Mouse (Mus musculus) liver, embryonic 13.5 days (tissue): ENCODE results near the gene Pcbd2. TPM values are rescaled to one million over a fixed set of nuclear protein-coding genes. Genes with fewer than 3 reads are reported as not detected.

ENCODE experiments used
- ATAC-seq: fragments of 200-750 bp; cut with Nextera tagmentation; 2 replicates; pipeline ENCODE4 v1.8.0; 2017; ENCODE audit warnings: low read depth, mild to moderate bottlenecking, moderate number of reproducible peaks, moderate library complexity
- DNase-seq: peaks from one replicate; pipeline ENCODE4 v3.0.0; 2022
- H3K27ac ChIP-seq: fragments of 300-500 bp; sonication (generic); 2 replicates; pipeline ENCODE4 v1.5.1; 2015; ENCODE audit warnings: moderate library complexity, mild to moderate bottlenecking, inconsistent platforms
- H3K27me3 ChIP-seq: fragments of 300-500 bp; sonication (generic); 2 replicates; pipeline ENCODE4 v1.6.1; 2015; ENCODE audit warnings: mild to moderate bottlenecking, inconsistent platforms
- H3K36me3 ChIP-seq: fragments of 300-500 bp; sonication (generic); 2 replicates; pipeline ENCODE4 v1.6.1; 2015; ENCODE audit warnings: mild to moderate bottlenecking, inconsistent platforms
- H3K4me1 ChIP-seq: fragments of 300-500 bp; sonication (generic); replicated peaks from 2 replicates; pipeline ENCODE4 v1.6.1; 2015; ENCODE audit warnings: inconsistent platforms
- H3K4me2 ChIP-seq: fragments of 300-500 bp; sonication (generic); 2 replicates; pipeline ENCODE4 v1.6.1; 2015; ENCODE audit warnings: inconsistent platforms, mild to moderate bottlenecking, moderate library complexity
- H3K4me3 ChIP-seq: fragments of 300-500 bp; sonication (generic); replicated peaks from 2 replicates; pipeline ENCODE4 v1.5.1; 2015; ENCODE audit warnings: mild to moderate bottlenecking, inconsistent platforms
- H3K9ac ChIP-seq: fragments of 300-500 bp; sonication (generic); 2 replicates; pipeline ENCODE4 v1.6.1; 2015; ENCODE audit warnings: mild to moderate bottlenecking, inconsistent platforms
- H3K9me3 ChIP-seq: fragments of 300-500 bp; sonication (generic); replicated peaks from 2 replicates; pipeline ENCODE4 v1.6.1; 2016; ENCODE audit warnings: inconsistent platforms
- WGBS: fragments of 180-500 bp; shearing (Covaris S2); methylation state at CpG from one replicate; pipeline ENCODE4 v1.1.7; 2015; ENCODE audit not compliant: insufficient replicate concordance; 5-methylcytosine and 5-hydroxymethylcytosine counted together
- polyA plus RNA-seq: library from polyadenylated mRNA; unstranded; fragments of >200 nt; fragmentation: Nextera tagmentation; extraction: Ambion mirVana; gene quantifications from 2 replicates; pipeline ENCODE4 v1.2.1, GENCODE M21; 2015

The Pcbd2 gene
- polyA plus RNA-seq, 1 experiment from 2014 or later, result 40.9 TPM

GRCm38 (mm10) chr13:55809041-55809623 lies 82.0 kb downstream of the Pcbd2 start:
- no peaks in the 10 kb centered on the region for H3K9me3 ChIP-seq
- no peak for DNase-seq
- WGBS, result 59% methylated on average over 7 of the region's 7 CpGs
- H3K4me2 ChIP-seq, result no peak overlapping the region
- H3K4me1 ChIP-seq, result no peaks in the 10 kb centered on the region
- H3K4me3 ChIP-seq, result no peak overlapping the region
- no peaks in the 10 kb centered on the region for H3K36me3 ChIP-seq
- no peak overlapping the region for H3K9ac ChIP-seq
- no peak overlapping the region for H3K27ac ChIP-seq
- no peaks in the 10 kb centered on the region for H3K27me3 ChIP-seq
- no peak for ATAC-seq

GRCm38 (mm10) chr13:55809707-55810106 lies 82.5 kb downstream of the Pcbd2 start:
- H3K27ac ChIP-seq, result no peak overlapping the region
- ATAC-seq, result no peak
- H3K36me3 ChIP-seq, result no peaks in the 10 kb centered on the region
- H3K9me3 ChIP-seq, result no peaks in the 10 kb centered on the region
- H3K4me2 ChIP-seq, result no peak overlapping the region
- H3K9ac ChIP-seq, result no peak overlapping the region
- 0 out of 2 replicates have a peak, but pooled peaks cover 2% of the 10 kb centered on the region for H3K27me3 ChIP-seq
- 83% methylated on average over 10 of the region's 10 CpGs for WGBS
- H3K4me1 ChIP-seq, result no peaks in the 10 kb centered on the region
- no peak for DNase-seq
- no peak overlapping the region for H3K4me3 ChIP-seq

- Histone ChIP-seq H3K4me3 (no peak overlapping the region), H3K27me3 (0 out of 2 replicates have a peak, but pooled peaks cover 2% of the 10 kb centered on the region), H3K9me3 (no peaks in the 10 kb centered on the region), H3K36me3 (no peaks in the 10 kb centered on the region), H3K4me1 (no peaks in the 10 kb centered on the region), H3K27ac (no peak overlapping the region), H3K9ac (no peak overlapping the region), H3K4me2 (no peak overlapping the region)
- WGBS, result 52% methylated on average over 5 of the region's 5 CpGs
- ATAC-seq (no peak), DNase-seq (no peak)
Observed at GRCm38 (mm10) chr13:55810947-55811346, 83.8 kb downstream of the Pcbd2 start.

GRCm38 (mm10) chr13:55813490-55814016 lies 86.4 kb downstream of the Pcbd2 start:
- Histone ChIP-seq H3K36me3 (no peaks in the 10 kb centered on the region), H3K9me3 (no peaks in the 10 kb centered on the region), H3K27me3 (peaks cover 9% of the 10 kb centered on the region), H3K4me1 (no peaks in the 10 kb centered on the region), H3K27ac (no peak overlapping the region), H3K9ac (no peak overlapping the region), H3K4me3 (no peak overlapping the region), H3K4me2 (no peak overlapping the region)
- ATAC-seq (no peak), DNase-seq (no peak)
- 60% methylated on average over 5 of the region's 5 CpGs for WGBS

GRCm38 (mm10) chr13:55814834-55815233 lies 87.7 kb downstream of the Pcbd2 start:
- WGBS, result 63% methylated on average over 6 of the region's 6 CpGs
- no peak for ATAC-seq

GRCm38 (mm10) chr13:55822499-55822898 lies 95.3 kb downstream of the Pcbd2 start:
- Histone ChIP-seq H3K36me3 (no peaks in the 10 kb centered on the region), H3K4me3 (no peak overlapping the region), H3K9me3 (no peaks in the 10 kb centered on the region), H3K9ac (no peak overlapping the region), H3K4me1 (0 out of 2 replicates have a peak, but pooled peaks cover 4% of the 10 kb centered on the region), H3K27me3 (peaks cover 75% of the 10 kb centered on the region), H3K4me2 (no peak overlapping the region), H3K27ac (no peak overlapping the region)
- no peak for DNase-seq
- WGBS, result 46% methylated on average over 5 of the region's 5 CpGs
- no peak for ATAC-seq

More at GRCm38 (mm10) chr13:55814834-55815233, 87.7 kb downstream of the Pcbd2 start:
- Histone ChIP-seq H3K36me3 (no peaks in the 10 kb centered on the region), H3K27ac (no peak overlapping the region), H3K27me3 (peaks cover 14% of the 10 kb centered on the region), H3K4me1 (no peaks in the 10 kb centered on the region), H3K9ac (no peak overlapping the region), H3K4me3 (no peak overlapping the region), H3K9me3 (no peaks in the 10 kb centered on the region), H3K4me2 (no peak overlapping the region)
- no peak for DNase-seq

GRCm38 (mm10) chr13:55824151-55824945 lies 97.2 kb downstream of the Pcbd2 start:
- peaks cover 81% of the 10 kb centered on the region for H3K27me3 ChIP-seq
- H3K9ac ChIP-seq, result no peak overlapping the region
- peaks cover 4% of the 10 kb centered on the region; the same call in 1 of the 2 replicates for H3K4me1 ChIP-seq
- H3K36me3 ChIP-seq, result no peaks in the 10 kb centered on the region
- no peak overlapping the region for H3K4me2 ChIP-seq
- 13% methylated on average over 10 of the region's 10 CpGs for WGBS
- no peak overlapping the region for H3K27ac ChIP-seq
- DNase-seq, result no peak
- H3K9me3 ChIP-seq, result no peaks in the 10 kb centered on the region
- H3K4me3 ChIP-seq, result no peak overlapping the region
- ATAC-seq, result no peak

- no peak overlapping the region for H3K9ac ChIP-seq
- H3K4me2 ChIP-seq, result no peak overlapping the region
- no peaks in the 10 kb centered on the region for H3K9me3 ChIP-seq
- DNase-seq (no peak), ATAC-seq (no peak)
- peaks cover 4% of the 10 kb centered on the region; the same call in 1 of the 2 replicates for H3K4me1 ChIP-seq
- no peaks in the 10 kb centered on the region for H3K36me3 ChIP-seq
- WGBS, result 5% methylated on average over 32 of the region's 32 CpGs
- peaks cover 90% of the 10 kb centered on the region for H3K27me3 ChIP-seq
- H3K4me3 ChIP-seq, result no peak overlapping the region
- H3K27ac ChIP-seq, result no peak overlapping the region
Observed at GRCm38 (mm10) chr13:55825245-55825681, 98.1 kb downstream of the Pcbd2 start.

- Histone ChIP-seq H3K9ac (no peak overlapping the region), H3K27me3 (peaks cover 98% of the 10 kb centered on the region), H3K4me2 (no peak overlapping the region), H3K36me3 (no peaks in the 10 kb centered on the region), H3K9me3 (no peaks in the 10 kb centered on the region), H3K4me3 (no peak overlapping the region), H3K27ac (no peak overlapping the region), H3K4me1 (peaks cover 6% of the 10 kb centered on the region)
- WGBS, result 4% methylated on average over 56 of the region's 56 CpGs
- ATAC-seq, result no peak
- DNase-seq, result no peak
Observed at GRCm38 (mm10) chr13:55826008-55826671, 99.0 kb downstream of the Pcbd2 start.
